Mouse (Mus musculus) forebrain, postnatal 0 days (tissue): Measurements from ENCODE around the gene Gnb3. TPM values are rescaled to one million over a fixed set of nuclear protein-coding genes. Genes with fewer than 3 reads are reported as not detected.

ENCODE experiments used
- ATAC-seq: fragments of 200-750 bp; cut with Nextera tagmentation; 2 replicates; pipeline ENCODE4 v1.8.0; 2017; ENCODE audit warnings: mild to moderate bottlenecking, moderate library complexity
- DNase-seq: peaks from one replicate; pipeline ENCODE4 v3.0.0-alpha.2; 2015
- H3K27ac ChIP-seq: fragments of 300-500 bp; sonication (generic); 2 replicates; pipeline ENCODE4 v1.5.1; 2014; ENCODE audit warnings: low read depth, mild to moderate bottlenecking, antibody characterized with exemption, low read length, moderate library complexity, mixed read lengths
- H3K27me3 ChIP-seq: fragments of 300-500 bp; sonication (generic); 2 replicates; pipeline ENCODE4 v1.6.1; 2014; ENCODE audit warnings: mild to moderate bottlenecking, low read length, mixed read lengths; ENCODE audit not compliant: insufficient read depth
- H3K36me3 ChIP-seq: fragments of 300-500 bp; sonication (generic); 2 replicates; pipeline ENCODE4 v1.6.1; 2014; ENCODE audit warnings: mild to moderate bottlenecking, moderate library complexity; ENCODE audit not compliant: insufficient read depth
- H3K4me1 ChIP-seq: fragments of 300-500 bp; sonication (generic); 2 replicates; pipeline ENCODE4 v1.6.1; 2014; ENCODE audit warnings: antibody characterized with exemption; ENCODE audit not compliant: insufficient read depth
- H3K4me2 ChIP-seq: fragments of 300-500 bp; sonication (generic); 2 replicates; pipeline ENCODE4 v1.6.1; 2014; ENCODE audit warnings: low read depth, mild to moderate bottlenecking, moderate library complexity
- H3K4me3 ChIP-seq: fragments of 300-500 bp; sonication (generic); 2 replicates; pipeline ENCODE4 v1.5.1; 2014; ENCODE audit warnings: low read depth, low read length, mixed read lengths
- H3K9ac ChIP-seq: fragments of 300-500 bp; sonication (generic); 2 replicates; pipeline ENCODE4 v1.6.1; 2014; ENCODE audit warnings: mild to moderate bottlenecking
- H3K9me3 ChIP-seq: fragments of 300-500 bp; sonication (generic); 2 replicates; pipeline ENCODE4 v1.6.1; 2016; ENCODE audit warnings: low read length
- CTCF ChIP-seq: sonication (generic); IDR thresholded peaks from 2 replicates; pipeline ENCODE4 v1.5.1; 2016; ENCODE audit warnings: antibody characterized with exemption, control low read depth, low read depth
- WGBS: fragments of 180-500 bp; shearing (Covaris S2); extraction: QIAGEN DNeasy Blood & Tissue Kit; methylation state at CpG from one replicate; pipeline ENCODE4 v1.1.7; 2014; 5-methylcytosine and 5-hydroxymethylcytosine counted together
- polyA plus RNA-seq: library from polyadenylated mRNA; unstranded; fragments of >200 nt; fragmentation: Nextera tagmentation; extraction: Ambion mirVana; gene quantifications from 2 replicates; pipeline ENCODE4 v1.2.1, GENCODE M21; 2015
- total RNA-seq: library from RNA; depleted of rRNA; stranded (reverse); fragments of >200 nt; gene quantifications from 2 replicates; pipeline ENCODE4 v1.2.3, GENCODE M21; 2014

The Gnb3 gene
- total and polyA plus RNA-seq, 2 experiments from 2014 or later: 0.61 to 0.90 TPM

DNA sequence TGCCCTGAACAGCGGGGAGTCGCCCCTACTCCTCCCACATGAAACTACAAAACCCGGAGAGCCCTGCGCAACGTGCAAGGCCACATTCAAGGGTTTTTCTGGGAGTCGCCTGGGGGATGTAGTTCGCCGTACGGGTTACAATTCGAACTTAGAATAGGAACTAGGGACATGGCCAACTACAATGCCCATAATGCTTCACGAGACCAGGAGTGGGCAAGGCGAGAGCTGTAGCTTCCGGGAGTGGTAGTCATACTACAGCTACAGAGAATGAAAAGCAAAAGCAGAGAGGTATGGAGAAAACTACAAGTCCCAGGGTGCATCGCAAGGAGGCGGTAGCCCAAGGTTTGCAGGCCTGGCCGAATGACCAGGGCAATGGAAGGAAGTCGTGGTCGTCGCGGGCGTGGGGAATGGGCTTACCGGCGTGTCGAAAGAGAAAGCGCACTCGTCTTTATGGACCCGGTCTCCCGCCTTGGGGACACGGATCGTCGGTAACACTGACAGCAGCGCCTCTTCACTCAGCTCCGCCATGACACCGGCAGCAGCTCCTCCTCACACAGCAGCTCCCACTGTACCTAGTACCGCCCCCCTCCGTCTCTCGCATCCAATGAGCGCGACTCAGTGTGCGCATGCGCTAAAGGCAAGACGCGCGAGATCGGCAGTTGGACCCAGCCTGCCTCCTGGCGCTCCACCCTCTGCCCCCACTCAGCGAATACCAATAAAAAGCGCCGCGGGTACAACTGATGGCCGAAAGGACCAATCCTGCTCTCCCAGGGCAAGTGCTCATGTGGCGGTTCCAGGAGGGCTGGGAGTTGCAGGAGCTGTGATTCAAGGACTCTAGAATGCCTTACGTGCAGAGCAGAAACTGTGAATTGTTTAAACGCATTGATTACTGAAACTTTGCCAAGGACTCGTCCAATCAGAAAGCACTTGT lies 10.9 kb downstream of the Gnb3 start, which contains the start of the genes Usp5 and Cdca3:
Gene Usp5, minus strand, starts transcription at position 617 of the 931 bp plus-strand sequence.
Gene Cdca3, plus strand, starts transcription at position 680 of the 931 bp plus-strand sequence.
- peak within 1 kb of the TSS; percentile 59 for H3K9ac ChIP-seq
- H3K27ac ChIP-seq: peak within 1 kb of the TSS; percentile 76
- peak within 1 kb of the TSS; percentile 83 for H3K4me2 ChIP-seq
- H3K27me3 ChIP-seq: no peaks in the 10 kb centered on the region
- DNase-seq: peak; percentile 100
- H3K4me1 ChIP-seq: 0 out of 2 replicates have a peak, but pooled peaks cover 4% of the 10 kb centered on the region
- peaks cover 23% of the 10 kb centered on the region for H3K36me3 ChIP-seq
- WGBS: under 1% methylated on average over 54 of the region's 55 CpGs
- H3K9me3 ChIP-seq: no peaks in the 10 kb centered on the region
- peak; percentile 93 for ATAC-seq
- H3K4me3 ChIP-seq: peak within 1 kb of the TSS; percentile 55
- TF ChIP-seq CTCF: peak; percentile 52

DNA sequence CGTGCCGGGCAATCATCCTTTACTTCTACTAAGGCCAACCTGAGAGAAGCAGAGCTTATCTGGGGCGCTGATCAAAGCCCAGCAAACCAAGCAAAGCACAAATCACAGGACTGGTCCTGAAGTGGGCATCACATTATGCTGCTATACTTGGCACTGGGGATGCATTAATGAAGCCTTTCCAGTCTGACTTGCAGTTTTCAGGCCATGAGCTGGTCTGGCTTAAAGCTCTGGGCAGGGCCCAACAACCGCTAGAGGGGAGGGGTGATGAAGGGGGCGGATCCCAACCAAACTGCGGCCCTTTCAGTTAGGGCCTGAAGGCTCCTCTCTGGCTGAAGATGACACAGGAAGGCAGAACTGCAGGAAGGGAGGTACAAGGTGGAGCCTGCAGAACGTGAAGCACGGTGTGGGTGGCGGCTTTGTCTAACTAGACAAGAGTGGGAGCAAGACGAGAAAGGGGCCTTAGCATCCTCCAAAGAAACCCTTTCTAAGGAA lies 11.9 kb downstream of the Gnb3 start:
- Histone ChIP-seq H3K27ac (peak overlapping the region; percentile 57), H3K4me3 (peak overlapping the region; percentile 55), H3K36me3 (peaks cover 33% of the 10 kb centered on the region), H3K9ac (peak overlapping the region; percentile 59), H3K4me1 (0 out of 2 replicates have a peak, but pooled peaks cover 4% of the 10 kb centered on the region), H3K4me2 (peak overlapping the region; percentile 83), H3K9me3 (no peaks in the 10 kb centered on the region), H3K27me3 (no peaks in the 10 kb centered on the region)
- ATAC-seq (no peak), DNase-seq (peak; percentile 16)
- WGBS: 18% methylated on average over 10 of the region's 10 CpGs
- TF ChIP-seq CTCF: no peak

DNA sequence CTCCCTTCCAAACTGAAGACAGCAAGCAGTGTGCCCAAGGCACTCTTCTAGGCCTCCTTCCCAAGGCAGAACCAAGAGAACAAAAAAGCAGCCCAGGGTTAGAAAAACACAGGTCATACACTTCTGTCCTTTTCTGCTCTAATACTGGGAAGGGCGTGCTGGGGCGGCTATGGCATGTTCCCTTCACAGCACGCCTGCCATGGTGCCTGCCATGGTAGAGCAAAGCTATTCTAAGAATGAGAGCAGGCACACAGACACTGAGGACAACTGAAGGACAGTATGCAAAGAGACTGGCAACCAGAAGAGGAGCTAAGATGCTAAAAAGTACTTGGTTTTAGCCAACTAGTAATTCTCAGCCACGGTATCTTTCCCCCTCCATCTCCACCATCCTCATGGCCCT lies 18.0 kb downstream of the Gnb3 start:
- Histone ChIP-seq H3K9me3 (no peaks in the 10 kb centered on the region), H3K36me3 (peaks cover 92% of the 10 kb centered on the region), H3K4me3 (no peak overlapping the region), H3K9ac (no peak overlapping the region), H3K4me2 (no peak overlapping the region), H3K4me1 (no peaks in the 10 kb centered on the region), H3K27me3 (no peaks in the 10 kb centered on the region), H3K27ac (no peak overlapping the region)
- ATAC-seq (no peak), DNase-seq (no peak)
- over 99% methylated on average over 4 of the region's 4 CpGs for WGBS
- no peak for TF ChIP-seq CTCF

DNA sequence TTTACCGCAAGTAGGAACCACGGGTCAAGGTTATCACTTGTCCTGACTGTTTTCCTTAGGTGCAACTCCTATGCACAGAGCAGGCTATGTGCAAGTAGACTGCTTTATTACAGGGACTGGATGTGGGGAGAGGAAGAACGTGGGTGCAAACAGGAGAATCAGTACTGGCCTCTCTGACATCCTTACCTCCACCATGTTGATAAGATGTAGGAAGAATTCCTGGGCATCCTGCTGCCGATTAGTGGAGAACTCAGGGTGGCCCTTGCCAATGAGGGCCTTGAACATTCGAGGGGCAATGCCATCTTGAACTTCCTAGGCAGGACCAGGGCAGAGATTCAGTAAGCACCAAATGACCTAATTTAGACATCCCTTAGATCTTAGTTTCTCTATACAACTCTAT lies 19.2 kb downstream of the Gnb3 start:
- H3K9ac ChIP-seq: no peak overlapping the region
- H3K4me2 ChIP-seq: no peak overlapping the region
- 95% methylated on average over 5 of the region's 5 CpGs for WGBS
- peaks cover 97% of the 10 kb centered on the region for H3K36me3 ChIP-seq
- TF ChIP-seq CTCF: no peak
- H3K27ac ChIP-seq: no peak overlapping the region
- no peaks in the 10 kb centered on the region for H3K27me3 ChIP-seq
- no peak overlapping the region for H3K4me3 ChIP-seq
- no peaks in the 10 kb centered on the region for H3K4me1 ChIP-seq
- H3K9me3 ChIP-seq: no peaks in the 10 kb centered on the region
- ATAC-seq (no peak), DNase-seq (no peak)

DNA sequence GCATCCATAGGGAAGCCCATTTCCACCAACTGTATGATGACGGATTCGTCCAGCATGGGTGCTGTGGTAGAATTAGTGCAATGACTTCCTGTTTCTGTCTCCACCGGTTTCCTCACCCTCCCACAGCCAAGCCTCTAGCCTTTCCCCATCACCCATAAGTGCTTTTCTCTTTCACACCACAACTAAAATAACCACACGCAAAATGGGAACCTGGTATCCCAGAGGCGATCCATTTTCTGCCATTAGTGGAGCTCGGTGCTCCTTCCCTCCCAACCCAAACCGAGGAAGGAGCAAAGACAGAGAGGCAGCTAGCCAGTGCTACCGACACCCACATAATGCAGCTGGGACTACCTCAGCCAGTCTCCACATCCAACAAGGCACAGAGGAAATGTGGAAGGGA lies 22.1 kb downstream of the Gnb3 start:
- whole genome bisulfite sequencing: 92% methylated on average over 8 of the region's 8 CpGs
- no peak for TF ChIP-seq CTCF
- no peak for DNase-seq

DNA sequence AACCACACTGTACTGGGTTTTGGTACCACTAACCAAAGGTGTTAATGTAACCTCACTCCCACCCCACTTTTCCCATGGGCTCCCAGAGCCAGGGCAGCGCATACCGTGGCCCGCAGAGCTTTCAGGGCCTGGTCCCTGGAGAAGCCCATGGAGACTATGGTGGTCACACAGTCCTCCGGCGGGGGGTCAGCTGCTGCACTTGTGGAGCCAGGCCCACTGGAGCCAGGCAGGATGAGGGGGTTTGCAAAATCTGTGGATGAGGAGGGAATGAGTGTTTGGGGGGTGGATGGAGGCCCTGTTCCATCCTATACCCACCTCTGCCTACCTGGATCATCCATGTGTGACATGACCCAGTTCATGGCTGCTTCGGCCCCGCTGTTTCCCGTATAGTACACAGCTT lies 22.5 kb downstream of the Gnb3 start:
- Histone ChIP-seq H3K9ac (no peak overlapping the region), H3K4me1 (peaks cover 13% of the 10 kb centered on the region), H3K9me3 (no peaks in the 10 kb centered on the region), H3K4me3 (no peak overlapping the region), H3K4me2 (no peak overlapping the region), H3K36me3 (peaks cover 70% of the 10 kb centered on the region), H3K27ac (no peak overlapping the region), H3K27me3 (no peaks in the 10 kb centered on the region)
- ATAC-seq (no peak), DNase-seq (no peak)
- WGBS: 94% methylated on average over 8 of the region's 8 CpGs
- TF ChIP-seq CTCF: no peak

More for the DNA sequence above, 22.1 kb downstream of the Gnb3 start:
- H3K4me2 ChIP-seq: no peak overlapping the region
- H3K36me3 ChIP-seq: peaks cover 74% of the 10 kb centered on the region
- H3K4me1 ChIP-seq: peaks cover 9% of the 10 kb centered on the region
- ATAC-seq: no peak
- H3K4me3 ChIP-seq: no peak overlapping the region
- H3K9ac ChIP-seq: no peak overlapping the region
- no peaks in the 10 kb centered on the region for H3K9me3 ChIP-seq
- no peaks in the 10 kb centered on the region for H3K27me3 ChIP-seq
- H3K27ac ChIP-seq: no peak overlapping the region

DNA sequence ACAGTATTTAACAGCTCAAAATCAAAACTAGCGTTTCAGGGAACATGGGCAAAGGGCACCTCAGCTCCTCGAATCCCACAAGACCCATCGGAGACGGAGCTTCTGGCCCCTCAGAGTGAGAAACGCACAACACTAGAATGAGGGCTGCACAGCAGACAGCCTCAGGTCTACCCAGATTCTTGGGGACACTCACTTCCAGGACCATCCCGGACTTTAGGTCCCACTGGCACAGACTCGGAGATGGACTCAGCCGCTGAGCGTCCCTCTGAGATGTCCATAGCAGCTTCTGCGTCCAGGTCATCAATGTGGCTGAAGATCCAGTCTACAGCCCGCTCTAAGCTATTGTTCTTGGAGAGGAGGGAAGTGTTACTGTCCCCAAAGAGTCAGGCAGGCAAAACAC lies 22.9 kb downstream of the Gnb3 start:
- peaks cover 68% of the 10 kb centered on the region for H3K36me3 ChIP-seq
- no peak for ATAC-seq
- WGBS: 96% methylated on average over 11 of the region's 11 CpGs
- no peaks in the 10 kb centered on the region for H3K9me3 ChIP-seq
- no peak overlapping the region for H3K9ac ChIP-seq
- no peak overlapping the region for H3K4me3 ChIP-seq
- peaks cover 17% of the 10 kb centered on the region for H3K4me1 ChIP-seq
- no peak overlapping the region for H3K4me2 ChIP-seq
- no peak for DNase-seq
- H3K27ac ChIP-seq: no peak overlapping the region
- no peak for TF ChIP-seq CTCF
- H3K27me3 ChIP-seq: no peaks in the 10 kb centered on the region
